Mouse (Mus musculus) monocyte, adult 5-6 weeks (primary cell): ENCODE measurements around the gene Xlr3b. TPM values are rescaled to one million over a fixed set of nuclear protein-coding genes. Genes with fewer than 3 reads are reported as not detected.
A peak's percentile ranks its signal among the peaks of the same experiment; 100 is the strongest.
"Not testable (repeated sequence)": the region's sequence is repeated elsewhere in the genome, so short reads cannot be mapped to it uniquely, and the experiment has no call there.

ENCODE experiments used
- ATAC-seq: fragments of 153-309, 156-312 bp; replicated peaks from 2 replicates; pipeline ENCODE4 v1.8.0; 2017; ENCODE audit warnings: mild to moderate bottlenecking; ENCODE audit not compliant: low TSS enrichment, insufficient number of reproducible peaks, severe bottlenecking, poor library complexity, low FRiP score
- total RNA-seq: library from RNA; stranded (forward); fragments of 200-1000, 200-491, 200-594 nt; gene quantifications from 3 replicates; pipeline ENCODE4 v1.2.3, GENCODE M21; 2017

The Xlr3b gene
- total RNA-seq = 13.7 to 20.2 TPM (median 19.5 TPM) in 3 replicates

- 0 out of 2 replicates have a peak, but pooled peaks have one; percentile 31 for ATAC-seq
Observed at GRCm38 (mm10) chrX:73191934-73192333, at the start of gene Xlr3b. Gene Xlr3b, plus strand, starts transcription at chrX:73192207.

DNA sequence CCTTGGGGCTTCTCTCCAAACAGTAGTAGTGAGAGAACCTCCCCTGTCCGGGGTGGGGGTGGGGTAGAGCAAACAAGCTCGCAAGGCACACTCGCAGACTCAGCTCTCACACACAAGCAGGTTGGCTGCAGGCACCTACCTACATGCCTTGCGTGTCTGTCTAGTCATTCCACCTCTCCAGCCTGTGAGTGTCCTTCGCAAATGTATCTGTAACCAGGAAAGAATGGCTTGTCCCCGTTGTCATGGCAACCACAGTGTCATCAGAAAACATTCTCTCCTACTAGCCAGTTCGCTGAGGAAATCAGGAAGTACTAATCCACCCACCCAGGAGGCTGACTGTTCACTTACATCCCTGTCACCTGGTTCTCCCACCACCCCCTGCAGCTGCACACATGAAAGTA lies 48.8 kb upstream of the Xlr3b start:
- not testable (repeated sequence) for ATAC-seq

DNA sequence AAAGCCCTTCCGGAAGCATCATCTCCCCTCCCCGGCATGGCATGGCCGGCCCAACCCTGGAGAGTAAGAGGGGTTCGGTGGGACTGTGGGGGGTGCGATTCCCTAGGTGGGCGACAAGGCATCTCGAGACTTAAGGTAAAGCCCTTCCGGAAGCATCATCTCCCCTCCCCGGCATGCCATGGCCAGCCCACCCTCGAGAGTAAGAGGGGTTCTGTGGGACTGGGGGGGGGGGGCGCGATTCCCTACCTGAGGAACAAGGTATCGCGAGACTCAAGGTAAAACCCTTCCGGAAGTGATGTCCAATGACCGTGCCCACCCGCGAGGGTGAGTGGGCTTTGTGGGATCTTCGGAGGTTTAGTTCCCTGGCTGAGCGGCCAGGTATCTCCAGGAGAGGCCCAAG lies 43.5 kb upstream of the Xlr3b start, which contains the start of gene Xlr5b:
Gene Xlr5b, plus strand, starts transcription at position 301 of the 400 bp plus-strand sequence.
- ATAC-seq = not testable (repeated sequence)

DNA sequence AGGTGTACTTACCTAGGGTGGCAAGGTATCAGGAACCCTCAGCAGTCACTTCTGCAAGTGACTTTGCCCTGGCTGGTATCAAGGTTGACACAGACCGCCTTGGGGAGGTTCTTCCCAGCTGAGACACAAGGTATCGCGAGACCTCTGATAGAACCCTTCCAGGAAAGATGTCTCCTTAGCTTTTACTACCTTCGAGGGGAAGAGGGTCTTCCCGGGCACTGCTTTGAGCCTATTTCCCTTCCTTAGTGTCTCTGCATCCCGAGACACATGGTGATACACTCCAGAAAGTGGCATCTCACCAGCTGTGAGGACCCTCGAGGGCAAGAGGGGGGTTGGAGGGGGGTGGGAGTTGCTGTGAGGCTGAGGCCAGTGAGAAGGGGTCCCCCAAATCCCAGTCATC lies 42.7 kb upstream of the Xlr3b start, which contains the start of gene DXBay18:
Gene DXBay18, minus strand, starts transcription at position 101 of the 400 bp plus-strand sequence.
- ATAC-seq = not testable (repeated sequence)

GRCm38 (mm10) chrX:73176889-73177288 lies 15.1 kb upstream of the Xlr3b start, which contains the start of gene Spin2d:
Gene Spin2d, minus strand, starts transcription at chrX:73176989.
- not testable (repeated sequence) for ATAC-seq

DNA sequence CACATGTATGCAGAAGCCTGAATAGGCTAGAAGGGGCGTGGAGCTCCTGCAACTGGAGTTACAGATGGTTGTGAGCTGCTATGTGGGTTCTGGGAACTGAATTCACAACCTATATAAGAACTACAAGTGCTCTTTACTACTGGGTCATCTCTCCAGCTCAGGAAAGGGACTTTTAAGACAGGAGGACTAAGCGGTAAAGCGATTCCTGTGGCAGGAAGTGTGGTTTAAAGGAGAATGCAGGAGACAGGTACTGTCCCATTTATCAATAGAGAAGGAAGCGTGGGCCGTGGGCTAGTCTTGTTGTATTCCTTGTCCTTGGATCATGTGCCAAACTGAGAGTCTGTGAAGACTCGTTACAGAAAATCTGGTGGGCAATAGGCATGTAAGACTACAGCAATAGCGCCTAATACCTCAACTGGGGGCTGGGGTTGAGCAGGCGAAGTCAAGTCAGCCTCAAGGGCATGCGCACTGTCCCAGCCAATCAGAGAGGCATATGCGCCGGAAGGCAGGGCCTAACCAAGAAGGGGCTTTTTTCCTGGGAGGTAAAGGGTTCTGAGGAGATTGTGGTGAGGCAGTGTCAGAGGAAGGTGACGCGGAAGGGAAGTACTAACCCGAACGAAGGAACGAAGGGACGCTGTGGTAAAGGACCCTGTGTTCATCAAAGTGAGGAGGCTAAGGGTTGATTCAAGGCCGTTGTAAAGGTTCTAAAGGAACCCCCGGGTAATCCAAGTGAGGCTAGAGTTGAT lies 22.0 kb downstream of the Xlr3b start, which contains the start of gene Xlr4b:
Gene Xlr4b, plus strand, starts transcription at position 515 of the 746 bp plus-strand sequence.
- ATAC-seq = not testable (repeated sequence)

DNA sequence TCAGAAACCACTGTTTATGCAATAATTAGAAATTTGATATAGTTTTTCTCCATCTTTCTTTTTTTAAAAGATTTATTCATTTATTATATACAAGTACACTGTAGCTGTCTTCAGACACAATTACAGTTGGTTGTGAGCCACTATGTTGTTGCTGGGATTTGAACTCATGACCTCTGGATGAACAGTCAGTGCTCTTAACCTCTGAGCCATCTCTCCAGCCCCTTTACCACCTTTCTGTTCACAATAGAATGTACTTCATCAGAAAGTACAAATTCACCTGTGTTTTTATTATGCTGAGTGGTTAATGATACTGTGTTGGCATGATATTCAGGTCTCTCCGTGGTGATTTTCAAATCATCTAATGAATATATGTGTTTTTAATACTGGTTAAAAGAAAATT lies 33.4 kb downstream of the Xlr3b start:
- ATAC-seq = no peak

DNA sequence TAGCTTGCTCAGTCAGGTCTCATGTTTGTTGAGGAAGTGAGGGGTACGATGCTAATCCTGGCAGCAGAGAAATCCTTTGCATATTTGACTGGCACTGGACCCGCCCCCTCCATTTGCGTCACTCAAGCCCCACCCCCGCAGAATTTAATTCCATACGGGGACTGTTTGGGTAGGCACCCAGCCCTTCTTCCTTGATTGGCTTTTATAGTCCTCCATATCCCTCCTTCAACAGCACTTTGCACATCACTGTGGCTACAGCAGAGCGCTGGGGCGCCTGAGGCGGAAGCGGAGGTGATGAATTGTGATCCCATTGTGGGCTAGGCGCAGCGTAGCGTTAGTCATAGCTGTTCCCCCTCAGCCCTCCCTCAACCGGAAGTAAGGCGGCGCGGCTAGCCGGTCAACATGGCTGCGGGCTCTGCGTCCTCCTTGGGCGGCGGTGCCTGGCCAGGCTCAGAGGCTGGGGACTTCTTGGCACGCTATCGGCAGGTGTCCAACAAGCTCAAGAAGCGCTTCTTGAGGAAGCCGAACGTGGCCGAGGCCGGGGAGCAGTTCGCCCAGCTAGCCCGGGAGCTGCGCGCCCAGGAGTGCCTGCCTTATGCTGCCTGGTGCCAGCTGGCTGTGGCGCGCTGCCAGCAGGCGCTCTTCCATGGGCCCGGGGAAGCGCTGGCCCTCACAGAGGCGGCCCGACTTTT lies 36.1 kb downstream of the Xlr3b start, which contains the start of gene F8a:
Gene F8a, plus strand, starts transcription at position 378 of the 692 bp plus-strand sequence.
- ATAC-seq = peak; percentile 100

- ATAC-seq = 0 out of 2 replicates have a peak, but pooled peaks have one; percentile 45
Observed at GRCm38 (mm10) chrX:73228606-73229214, 36.7 kb downstream of the Xlr3b start.

DNA sequence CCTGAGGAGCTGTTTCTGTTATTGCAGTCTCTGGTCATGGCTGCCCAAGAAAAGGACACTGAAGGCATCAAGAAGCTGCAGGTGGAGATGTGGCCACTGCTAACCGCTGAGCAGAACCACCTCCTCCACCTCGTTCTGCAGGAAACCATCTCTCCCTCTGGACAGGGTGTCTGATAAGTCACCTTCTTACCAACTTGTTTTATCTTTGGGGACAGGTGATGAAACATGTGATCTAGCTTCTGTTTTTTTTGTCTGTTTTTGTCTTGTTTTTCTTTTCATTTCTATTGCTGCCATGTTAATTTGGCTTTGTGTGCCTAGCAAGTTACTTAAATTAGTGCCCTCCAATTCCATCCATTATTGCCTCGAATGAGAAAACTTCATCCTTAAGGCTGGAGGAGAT lies 37.3 kb downstream of the Xlr3b start:
- ATAC-seq = no peak

GRCm38 (mm10) chrX:73242821-73243325 lies 50.9 kb downstream of the Xlr3b start, which contains the start of gene Xlr4c:
Gene Xlr4c, minus strand, starts transcription at chrX:73243130.
- not testable (repeated sequence) for ATAC-seq

Other genes starting within 250 kb of the Xlr3b start
- not detected in 3 replicates for gene Zfp185, start 204.9 kb upstream of the Xlr3b start, total RNA-seq
- gene Pnma5, start 155.1 kb upstream of the Xlr3b start, total RNA-seq = not detected in 3 replicates
- gene Pnma3, start 127.4 kb upstream of the Xlr3b start, total RNA-seq = not detected in 3 replicates
- 10.5 to 20.8 TPM (median 17.3 TPM) in 3 replicates for gene Xlr4a, start 109.7 kb upstream of the Xlr3b start, total RNA-seq
- gene Xlr3a, start 95.1 kb upstream of the Xlr3b start, total RNA-seq = not detected in 3 replicates
- 0.11 to 0.29 TPM in 2 of 3 replicates, not detected in the other for gene Gm14685, start 75.2 kb upstream of the Xlr3b start, total RNA-seq
- not detected in 3 replicates for gene Xlr5b, start 43.4 kb upstream of the Xlr3b start, total RNA-seq
- not detected in 3 replicates for gene DXBay18, start 42.8 kb upstream of the Xlr3b start, total RNA-seq
- not detected in 3 replicates for gene Spin2d, start 15.2 kb upstream of the Xlr3b start, total RNA-seq
- 25.8 to 58.7 TPM (median 33.4 TPM) in 3 replicates for gene Xlr4b, start 22.1 kb downstream of the Xlr3b start, total RNA-seq
- 2.7 to 6.9 TPM (median 4.8 TPM) in 3 replicates for gene F8a, start 36.1 kb downstream of the Xlr3b start, total RNA-seq
- 3.9 to 27.0 TPM (median 6.7 TPM) in 3 replicates for gene Xlr4c, start 50.9 kb downstream of the Xlr3b start, total RNA-seq
- gene Xlr3c, start 73.2 kb downstream of the Xlr3b start, total RNA-seq = not detected in 3 replicates
- gene Xlr5a, start 100.8 kb downstream of the Xlr3b start, total RNA-seq = not detected in 3 replicates
- not detected in 3 replicates for gene Xlr5c, start 100.8 kb downstream of the Xlr3b start, total RNA-seq
- not detected in 3 replicates for gene Gm45015, start 144.6 kb downstream of the Xlr3b start, total RNA-seq
- gene Zfp275, start 150.4 kb downstream of the Xlr3b start, total RNA-seq = 5.9 to 13.7 TPM (median 12.7 TPM) in 3 replicates
- not detected in 3 replicates for gene Gm18336, start 206.5 kb downstream of the Xlr3b start, total RNA-seq
- gene Zfp92, start 218.9 kb downstream of the Xlr3b start, total RNA-seq = 0.10 TPM in 1 of 3 replicates, not detected in the others
- not detected in 3 replicates for gene Trex2, start 243.1 kb downstream of the Xlr3b start, total RNA-seq